Mouse (Mus musculus): ENCODE measurements around the gene Sumo3. TPM values are rescaled to one million over a fixed set of nuclear protein-coding genes. Genes with fewer than 3 reads are reported as not detected.
A peak's percentile ranks its signal among the peaks of the same experiment; 100 is the strongest.

The Sumo3 gene
- polyA plus RNA-seq, 1 experiment, result 131 TPM

GRCm38 (mm10) chr10:77566651-77567050 is 39.2 kb upstream of the Sumo3 start:
- peak; percentile 32 to 85 for DNase-seq (ENCODE audit: low read depth in 1 of 2, low spot score in 2 of 2)
- H3K4me3 ChIP-seq (ENCODE audit: extremely low read depth, insufficient read depth, insufficient read length), result no peak overlapping the region
- H3K27me3 ChIP-seq (ENCODE audit: control insufficient read depth, insufficient read depth, low read length), result no peaks in the 10 kb centered on the region
- peak; percentile 95 for TF ChIP-seq CTCF (IDR thresholded peaks at IDR 0.05; ENCODE audit: extremely low read depth, insufficient read depth, insufficient read length, insufficient replicate concordance)
- no peak for TF ChIP-seq POLR2A (IDR thresholded peaks at IDR 0.05; ENCODE audit: low read depth, low read length)
- 27% methylated on average over 8 of the region's 8 CpGs for WGBS
- H3K36me3 ChIP-seq (ENCODE audit: control insufficient read depth, insufficient read depth, low read length), result peaks cover 22% of the 10 kb centered on the region
- H3K4me1 ChIP-seq (ENCODE audit: control insufficient read depth, insufficient read depth, insufficient read length), result no peaks in the 10 kb centered on the region
- H3K27ac ChIP-seq (ENCODE audit: insufficient read depth, low read length), result no peak overlapping the region

GRCm38 (mm10) chr10:77569481-77569880 is 36.4 kb upstream of the Sumo3 start:
- Histone ChIP-seq H3K4me3 (ENCODE audit: extremely low read depth, insufficient read depth, insufficient read length) (no peak overlapping the region), H3K27ac (ENCODE audit: insufficient read depth, low read length) (no peak overlapping the region), H3K36me3 (ENCODE audit: control insufficient read depth, insufficient read depth, low read length) (peaks cover 9% of the 10 kb centered on the region), H3K27me3 (ENCODE audit: control insufficient read depth, insufficient read depth, low read length) (no peaks in the 10 kb centered on the region), H3K4me1 (ENCODE audit: control insufficient read depth, insufficient read depth, insufficient read length) (no peaks in the 10 kb centered on the region)
- no peak for DNase-seq (ENCODE audit: low read depth in 1 of 2, low spot score in 2 of 2)
- no peak for TF ChIP-seq CTCF (IDR thresholded peaks at IDR 0.05; ENCODE audit: extremely low read depth, insufficient read depth, insufficient read length, insufficient replicate concordance)
- no peak for TF ChIP-seq POLR2A (IDR thresholded peaks at IDR 0.05; ENCODE audit: low read depth, low read length)
- 82% methylated on average over 7 of the region's 7 CpGs for WGBS

- TF ChIP-seq CTCF (IDR thresholded peaks at IDR 0.05; ENCODE audit: extremely low read depth, insufficient read depth, insufficient read length, insufficient replicate concordance), result no peak
- no peak for TF ChIP-seq POLR2A (IDR thresholded peaks at IDR 0.05; ENCODE audit: low read depth, low read length)
- 81% methylated on average over 6 of the region's 6 CpGs for WGBS
- DNase-seq (ENCODE audit: low read depth in 1 of 2, low spot score in 2 of 2), result no peak
- H3K27ac ChIP-seq (ENCODE audit: insufficient read depth, low read length), result no peak overlapping the region
- H3K4me1 ChIP-seq (ENCODE audit: control insufficient read depth, insufficient read depth, insufficient read length), result no peaks in the 10 kb centered on the region
- H3K36me3 ChIP-seq (ENCODE audit: control insufficient read depth, insufficient read depth, low read length), result peaks cover 3% of the 10 kb centered on the region; the same call in 1 of the 2 replicates
- no peak overlapping the region for H3K4me3 ChIP-seq (ENCODE audit: extremely low read depth, insufficient read depth, insufficient read length)
- H3K27me3 ChIP-seq (ENCODE audit: control insufficient read depth, insufficient read depth, low read length), result no peaks in the 10 kb centered on the region
Measured at GRCm38 (mm10) chr10:77569973-77570658, 35.8 kb upstream of the Sumo3 start.

- no peak overlapping the region for H3K27ac ChIP-seq (ENCODE audit: insufficient read depth, low read length)
- no peak for TF ChIP-seq POLR2A (IDR thresholded peaks at IDR 0.05; ENCODE audit: low read depth, low read length)
- TF ChIP-seq CTCF (IDR thresholded peaks at IDR 0.05; ENCODE audit: extremely low read depth, insufficient read depth, insufficient read length, insufficient replicate concordance), result no peak
- H3K27me3 ChIP-seq (ENCODE audit: control insufficient read depth, insufficient read depth, low read length), result no peaks in the 10 kb centered on the region
- H3K4me3 ChIP-seq (ENCODE audit: extremely low read depth, insufficient read depth, insufficient read length), result no peak overlapping the region
- 26% methylated on average over 3 of the region's 3 CpGs for WGBS
- no peak for DNase-seq (ENCODE audit: low read depth in 1 of 2, low spot score in 2 of 2)
- H3K4me1 ChIP-seq (ENCODE audit: control insufficient read depth, insufficient read depth, insufficient read length), result no peaks in the 10 kb centered on the region
- H3K36me3 ChIP-seq (ENCODE audit: control insufficient read depth, insufficient read depth, low read length), result no peaks in the 10 kb centered on the region
Measured at GRCm38 (mm10) chr10:77572225-77572624, 33.7 kb upstream of the Sumo3 start.

- no peak overlapping the region for H3K4me3 ChIP-seq (ENCODE audit: extremely low read depth, insufficient read depth, insufficient read length)
- 88% methylated on average over 1 of the region's 1 CpGs for WGBS
- no peak for TF ChIP-seq POLR2A (IDR thresholded peaks at IDR 0.05; ENCODE audit: low read depth, low read length)
- H3K36me3 ChIP-seq (ENCODE audit: control insufficient read depth, insufficient read depth, low read length), result no peaks in the 10 kb centered on the region
- H3K27me3 ChIP-seq (ENCODE audit: control insufficient read depth, insufficient read depth, low read length), result no peaks in the 10 kb centered on the region
- H3K27ac ChIP-seq (ENCODE audit: insufficient read depth, low read length), result no peak overlapping the region
- DNase-seq (ENCODE audit: low read depth in 1 of 2, low spot score in 2 of 2), result no peak
- no peaks in the 10 kb centered on the region for H3K4me1 ChIP-seq (ENCODE audit: control insufficient read depth, insufficient read depth, insufficient read length)
Measured at GRCm38 (mm10) chr10:77573162-77573561, 32.7 kb upstream of the Sumo3 start.

- WGBS, result 79% methylated on average over 10 of the region's 10 CpGs
- Histone ChIP-seq H3K36me3 (ENCODE audit: control insufficient read depth, insufficient read depth, low read length) (no peaks in the 10 kb centered on the region), H3K4me3 (ENCODE audit: extremely low read depth, insufficient read depth, insufficient read length) (no peak overlapping the region), H3K27ac (ENCODE audit: insufficient read depth, low read length) (no peak overlapping the region), H3K27me3 (ENCODE audit: control insufficient read depth, insufficient read depth, low read length) (no peaks in the 10 kb centered on the region), H3K4me1 (ENCODE audit: control insufficient read depth, insufficient read depth, insufficient read length) (peaks cover 7% of the 10 kb centered on the region; the same call in 1 of the 2 replicates)
- TF ChIP-seq POLR2A (IDR thresholded peaks at IDR 0.05; ENCODE audit: low read depth, low read length), result no peak
- no peak for TF ChIP-seq CTCF (IDR thresholded peaks at IDR 0.05; ENCODE audit: extremely low read depth, insufficient read depth, insufficient read length, insufficient replicate concordance)
- no peak for DNase-seq (ENCODE audit: low read depth in 1 of 2, low spot score in 2 of 2)
Measured at GRCm38 (mm10) chr10:77580027-77580920, 25.6 kb upstream of the Sumo3 start.

All from spleen, adult 2 months (tissue).